Mouse (Mus musculus) C2C12 (cell line): ENCODE measurements around the gene Rimbp2.

Experiments
- CTCF ChIP-seq: IDR thresholded peaks from one replicate; pipeline ENCODE4 v1.5.1; 2011; ENCODE audit not compliant: control insufficient read depth, insufficient read depth, insufficient read length
- MAX ChIP-seq: IDR thresholded peaks from one replicate; pipeline ENCODE4 v1.6.1; 2011; ENCODE audit warnings: mild to moderate bottlenecking, control low read depth
- MYOG ChIP-seq: IDR thresholded peaks from one replicate; pipeline ENCODE4 v1.6.1; 2011; ENCODE audit not compliant: control insufficient read depth, insufficient read length; ENCODE audit errors: extremely low read depth
- USF1 ChIP-seq: IDR thresholded peaks from one replicate; pipeline ENCODE4 v1.6.1; 2011; ENCODE audit warnings: low read depth, mild to moderate bottlenecking, control low read depth, moderate library complexity

- TF ChIP-seq CTCF, result no peak
- TF ChIP-seq MYOG, result no peak
- no peak for TF ChIP-seq USF1
- no peak for TF ChIP-seq MAX
Observed at GRCm38 (mm10) chr5:128800592-128800991, 152.7 kb downstream of the Rimbp2 start.
